8 mouse cellular contexts compared by ENCODE assay signal in the genomic region with DNA sequence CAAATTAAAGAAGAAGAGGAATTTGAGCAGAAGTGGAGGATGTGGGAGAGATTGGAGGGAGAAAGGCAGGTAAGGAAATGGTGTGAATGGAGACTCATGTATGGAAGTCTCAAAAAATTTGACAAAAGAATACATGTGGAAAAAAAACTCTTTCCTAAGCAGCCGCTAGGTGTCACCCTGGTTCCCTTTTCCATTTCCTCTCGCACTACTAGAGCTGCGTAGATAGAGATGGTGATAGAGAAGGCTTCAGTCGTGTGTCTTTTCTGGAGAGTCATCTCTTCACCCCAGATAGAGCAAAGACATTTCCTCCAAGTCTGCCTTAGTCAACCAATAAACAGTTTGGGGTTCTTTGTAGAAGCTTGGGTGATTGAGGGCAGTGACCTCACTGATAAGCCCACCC. TPM values are rescaled to one million over a fixed set of nuclear protein-coding genes. Genes with fewer than 3 reads are reported as not detected.
DNase-seq lines count a peak whose midpoint lies in the region; ATAC-seq and TF ChIP-seq lines count a peak whose summit lies in the region.

No protein-coding gene starts in this region.

- ATAC-seq in intestine, postnatal 0 days = no peak
- ATAC-seq in intestine, embryonic 15.5 days = no peak
- ATAC-seq in limb, embryonic 14.5 days (ENCODE audit: low FRiP score, low read depth) = no peak; the same call in 1 of the 2 replicates
- peak; percentile 60 for ATAC-seq in midbrain, embryonic 15.5 days (replicated peaks)

- no peak overlapping the region for H3K9ac ChIP-seq in intestine, postnatal 0 days (ENCODE audit: low read depth, low read length)
- H3K9ac ChIP-seq in intestine, embryonic 15.5 days = no peak overlapping the region
- H3K9ac ChIP-seq in ES-E14 (ENCODE audit: insufficient read depth, low read depth, low read length, poor library complexity, severe bottlenecking) = no peak overlapping the region
- H3K9ac ChIP-seq in limb, embryonic 14.5 days (ENCODE audit: low read depth, low read length, severe bottlenecking) = no peak overlapping the region
- no peak overlapping the region for H3K9ac ChIP-seq in midbrain, embryonic 15.5 days

- H3K27ac ChIP-seq in intestine, postnatal 0 days (ENCODE audit: low read depth, low read length) = no peak overlapping the region
- H3K27ac ChIP-seq in intestine, embryonic 15.5 days = no peak overlapping the region
- H3K27ac ChIP-seq in ES-E14 (ENCODE audit: insufficient read depth, low read depth, low read length, poor library complexity, severe bottlenecking) = no peak overlapping the region
- H3K27ac ChIP-seq in limb, embryonic 14.5 days (replicated peaks; ENCODE audit: low read depth, low read length) = no peak overlapping the region
- no peak overlapping the region for H3K27ac ChIP-seq in midbrain, embryonic 15.5 days

- no peak for DNase-seq in ES-E14 (ENCODE audit: low read depth, low spot score)
- DNase-seq in cerebellum, postnatal 10 days = peak; percentile 71 to 77
- DNase-seq in heart, postnatal 4 days = peak; percentile 69
- peak; percentile 81 for DNase-seq in limb, embryonic 14.5 days (ENCODE audit: low spot score)
- peak; percentile 80 for DNase-seq in thymus, postnatal 0 days (ENCODE audit: low spot score)

- no peak overlapping the region for H3K4me3 ChIP-seq in intestine, postnatal 0 days (ENCODE audit: low read depth, low read length)
- H3K4me3 ChIP-seq in intestine, embryonic 15.5 days (replicated peaks) = no peak overlapping the region
- no peak overlapping the region for H3K4me3 ChIP-seq in ES-E14 (ENCODE audit: insufficient read depth in 1 of 2, low read depth in 1 of 2, low read length in 2 of 2, poor library complexity in 1 of 2, severe bottlenecking in 1 of 2)
- H3K4me3 ChIP-seq in limb, embryonic 14.5 days (replicated peaks; ENCODE audit: low read length) = no peak overlapping the region
- H3K4me3 ChIP-seq in midbrain, embryonic 15.5 days = no peak overlapping the region

- no peak overlapping the region; the same call in 1 of the 2 replicates for H3K4me2 ChIP-seq in intestine, postnatal 0 days (replicated peaks; ENCODE audit: low read depth)
- no peak overlapping the region for H3K4me2 ChIP-seq in intestine, embryonic 15.5 days (replicated peaks)
- H3K4me2 ChIP-seq in limb, embryonic 14.5 days (replicated peaks; ENCODE audit: low read depth, low read length, severe bottlenecking) = no peak overlapping the region
- H3K4me2 ChIP-seq in midbrain, embryonic 15.5 days = no peak overlapping the region

- H3K4me1 ChIP-seq in intestine, postnatal 0 days (replicated peaks; ENCODE audit: control insufficient read depth, insufficient read depth, low read length) = peaks cover 12% of the 10 kb centered on the region
- H3K4me1 ChIP-seq in intestine, embryonic 15.5 days (replicated peaks) = peaks cover 26% of the 10 kb centered on the region
- H3K4me1 ChIP-seq in ES-E14 (ENCODE audit: control insufficient read depth in 2 of 2, insufficient read depth in 2 of 2, low read length in 2 of 2, poor library complexity in 1 of 2) = peaks cover 0 to 5% of the 10 kb centered on the region in 2 experiments; a peak in 1 of 4 replicates
- no peaks in the 10 kb centered on the region for H3K4me1 ChIP-seq in limb, embryonic 14.5 days (ENCODE audit: control insufficient read depth, insufficient read depth, low read length)
- H3K4me1 ChIP-seq in midbrain, embryonic 15.5 days = peaks cover 16% of the 10 kb centered on the region

- 0% methylated on average over 4 of the region's 4 CpGs for WGBS in intestine, postnatal 0 days
- under 1% methylated on average over 4 of the region's 4 CpGs for WGBS in intestine, embryonic 15.5 days
- 0% methylated on average over 4 of the region's 4 CpGs for WGBS in limb, embryonic 14.5 days
- 0% methylated on average over 4 of the region's 4 CpGs for WGBS in midbrain, embryonic 15.5 days

- in situ Hi-C loops in ES-E14 (cut with MboI; ENCODE audit: low sequenced_read_pairs in 2 of 2, unreplicated experiment in 2 of 2) = loop anchor here (5.0 to 25.0 kb wide), 4 partner anchors 223 to 390 kb away; a partner anchor contains a TSS

- no peak for TF ChIP-seq POLR2A in limb, embryonic 14.5 days (IDR thresholded peaks at IDR 0.05; ENCODE audit: borderline replicate concordance, extremely low read depth, insufficient read depth, insufficient read length)

- no peaks in the 10 kb centered on the region for H3K9me3 ChIP-seq in intestine, postnatal 0 days (ENCODE audit: control insufficient read depth)
- no peaks in the 10 kb centered on the region for H3K9me3 ChIP-seq in intestine, embryonic 15.5 days
- H3K9me3 ChIP-seq in ES-E14 (ENCODE audit: control insufficient read depth, insufficient read depth, low read depth, low read length) = no peaks in the 10 kb centered on the region
- H3K9me3 ChIP-seq in limb, embryonic 14.5 days (ENCODE audit: control insufficient read depth, low read length) = no peaks in the 10 kb centered on the region
- H3K9me3 ChIP-seq in midbrain, embryonic 15.5 days = no peaks in the 10 kb centered on the region

- no peaks in the 10 kb centered on the region for H3K36me3 ChIP-seq in intestine, postnatal 0 days (ENCODE audit: control insufficient read depth, insufficient read depth)
- H3K36me3 ChIP-seq in intestine, embryonic 15.5 days = no peaks in the 10 kb centered on the region
- H3K36me3 ChIP-seq in ES-E14 (ENCODE audit: control insufficient read depth, insufficient read depth, low read length, poor library complexity, severe bottlenecking) = no peaks in the 10 kb centered on the region
- H3K36me3 ChIP-seq in limb, embryonic 14.5 days (ENCODE audit: control insufficient read depth, insufficient read depth, low read length) = no peaks in the 10 kb centered on the region
- H3K36me3 ChIP-seq in midbrain, embryonic 15.5 days (replicated peaks) = no peaks in the 10 kb centered on the region

- TF ChIP-seq CTCF in intestine, postnatal 0 days (IDR thresholded peaks at IDR 0.05; ENCODE audit: low read depth) = peak; percentile 88

- no peaks in the 10 kb centered on the region for H3K27me3 ChIP-seq in intestine, postnatal 0 days (replicated peaks; ENCODE audit: control insufficient read depth, insufficient read depth, low read length)
- no peaks in the 10 kb centered on the region for H3K27me3 ChIP-seq in intestine, embryonic 15.5 days (replicated peaks)
- no peaks in the 10 kb centered on the region for H3K27me3 ChIP-seq in limb, embryonic 14.5 days (ENCODE audit: control insufficient read depth, insufficient read depth, low read length)
- H3K27me3 ChIP-seq in midbrain, embryonic 15.5 days (replicated peaks) = peaks cover 10% of the 10 kb centered on the region

RNA-seq across cellular contexts. Expression of a gene that starts 3.0 kb away (rescaled TPM):
- 14.5 and 15.0 TPM in 2 replicates for polyA plus RNA-seq in intestine, postnatal 0 days (2015; fragmentation: Nextera tagmentation; extraction: Ambion mirVana)
- polyA plus RNA-seq in intestine, embryonic 15.5 days (2015; fragmentation: Nextera tagmentation; extraction: Ambion mirVana) = 16.0 and 16.4 TPM in 2 replicates
- 3.3 and 5.7 TPM in 2 replicates for total RNA-seq in ES-E14 (2012; rRNA removed)
- 1 to 10 TPM; 6.2 to 7.6 TPM for total RNA-seq in heart, postnatal 4 days (2021)
- 3.7 and 4.1 TPM in 2 replicates for polyA plus RNA-seq in limb, embryonic 14.5 days (2012; rRNA removed)
- polyA plus RNA-seq in limb, embryonic 14.5 days (2014; fragmentation: Nextera tagmentation; extraction: Ambion mirVana) = 4.5 and 5.5 TPM in 2 replicates
- polyA plus RNA-seq in midbrain, embryonic 15.5 days (2015; fragmentation: Nextera tagmentation; extraction: Ambion mirVana) = 2.3 and 4.6 TPM in 2 replicates
- polyA plus RNA-seq in thymus, postnatal 0 days (2015; fragmentation: Nextera tagmentation; extraction: Ambion mirVana) = 57.1 and 61.0 TPM in 2 replicates

RNA-seq across cellular contexts. Expression of a gene that starts 27.5 kb away (rescaled TPM):
- polyA plus RNA-seq in intestine, postnatal 0 days (2015; fragmentation: Nextera tagmentation; extraction: Ambion mirVana) = 2.7 and 3.1 TPM in 2 replicates
- 0.23 and 0.30 TPM in 2 replicates for polyA plus RNA-seq in intestine, embryonic 15.5 days (2015; fragmentation: Nextera tagmentation; extraction: Ambion mirVana)
- total RNA-seq in ES-E14 (2012; rRNA removed) = not detected in 2 replicates
- total RNA-seq in heart, postnatal 4 days (2021) = under 1 TPM; 0.26 to 0.38 TPM
- 0.16 and 0.19 TPM in 2 replicates for polyA plus RNA-seq in limb, embryonic 14.5 days (2012; rRNA removed)
- polyA plus RNA-seq in limb, embryonic 14.5 days (2014; fragmentation: Nextera tagmentation; extraction: Ambion mirVana) = 0.12 and 0.22 TPM in 2 replicates
- 0.05 and 0.45 TPM in 2 replicates for polyA plus RNA-seq in midbrain, embryonic 15.5 days (2015; fragmentation: Nextera tagmentation; extraction: Ambion mirVana)
- 0.29 and 0.46 TPM in 2 replicates for polyA plus RNA-seq in thymus, postnatal 0 days (2015; fragmentation: Nextera tagmentation; extraction: Ambion mirVana)

RNA-seq across cellular contexts. Expression of a gene that starts 48.0 kb away (rescaled TPM):
- polyA plus RNA-seq in intestine, postnatal 0 days (2015; fragmentation: Nextera tagmentation; extraction: Ambion mirVana) = 5.0 and 5.3 TPM in 2 replicates
- polyA plus RNA-seq in intestine, embryonic 15.5 days (2015; fragmentation: Nextera tagmentation; extraction: Ambion mirVana) = 3.7 and 5.4 TPM in 2 replicates
- total RNA-seq in ES-E14 (2012; rRNA removed) = 11.4 and 12.2 TPM in 2 replicates
- total RNA-seq in heart, postnatal 4 days (2021) = 1 to 10 TPM; 4.8 to 5.1 TPM
- 42.1 and 55.1 TPM in 2 replicates for polyA plus RNA-seq in limb, embryonic 14.5 days (2012; rRNA removed)
- 7.9 and 14.8 TPM in 2 replicates for polyA plus RNA-seq in limb, embryonic 14.5 days (2014; fragmentation: Nextera tagmentation; extraction: Ambion mirVana)
- polyA plus RNA-seq in midbrain, embryonic 15.5 days (2015; fragmentation: Nextera tagmentation; extraction: Ambion mirVana) = 2.6 and 4.0 TPM in 2 replicates
- 7.6 and 8.8 TPM in 2 replicates for polyA plus RNA-seq in thymus, postnatal 0 days (2015; fragmentation: Nextera tagmentation; extraction: Ambion mirVana)

RNA-seq across cellular contexts. Expression of a gene that starts 48.5 kb away (rescaled TPM):
- 0.38 and 0.56 TPM in 2 replicates for polyA plus RNA-seq in intestine, postnatal 0 days (2015; fragmentation: Nextera tagmentation; extraction: Ambion mirVana)
- 1.1 and 2.7 TPM in 2 replicates for polyA plus RNA-seq in intestine, embryonic 15.5 days (2015; fragmentation: Nextera tagmentation; extraction: Ambion mirVana)
- total RNA-seq in ES-E14 (2012; rRNA removed) = 5.9 and 6.1 TPM in 2 replicates
- total RNA-seq in heart, postnatal 4 days (2021) = 1 to 10 TPM; 5.3 to 5.5 TPM
- 2.6 and 2.9 TPM in 2 replicates for polyA plus RNA-seq in limb, embryonic 14.5 days (2012; rRNA removed)
- 1.2 and 2.0 TPM in 2 replicates for polyA plus RNA-seq in limb, embryonic 14.5 days (2014; fragmentation: Nextera tagmentation; extraction: Ambion mirVana)
- polyA plus RNA-seq in midbrain, embryonic 15.5 days (2015; fragmentation: Nextera tagmentation; extraction: Ambion mirVana) = 2.3 and 2.6 TPM in 2 replicates
- polyA plus RNA-seq in thymus, postnatal 0 days (2015; fragmentation: Nextera tagmentation; extraction: Ambion mirVana) = 1.1 and 2.1 TPM in 2 replicates

RNA-seq across cellular contexts. Expression of a gene that starts 57.3 kb away (rescaled TPM):
- 4.0 and 4.2 TPM in 2 replicates for polyA plus RNA-seq in intestine, postnatal 0 days (2015; fragmentation: Nextera tagmentation; extraction: Ambion mirVana)
- 4.1 and 6.4 TPM in 2 replicates for polyA plus RNA-seq in intestine, embryonic 15.5 days (2015; fragmentation: Nextera tagmentation; extraction: Ambion mirVana)
- 47.8 and 52.8 TPM in 2 replicates for total RNA-seq in ES-E14 (2012; rRNA removed)
- 10 to 100 TPM; 36.0 to 40.1 TPM for total RNA-seq in heart, postnatal 4 days (2021)
- polyA plus RNA-seq in limb, embryonic 14.5 days (2012; rRNA removed) = 51.5 and 52.4 TPM in 2 replicates
- polyA plus RNA-seq in limb, embryonic 14.5 days (2014; fragmentation: Nextera tagmentation; extraction: Ambion mirVana) = 5.5 and 7.0 TPM in 2 replicates
- polyA plus RNA-seq in midbrain, embryonic 15.5 days (2015; fragmentation: Nextera tagmentation; extraction: Ambion mirVana) = 7.3 and 7.9 TPM in 2 replicates
- 3.5 and 5.5 TPM in 2 replicates for polyA plus RNA-seq in thymus, postnatal 0 days (2015; fragmentation: Nextera tagmentation; extraction: Ambion mirVana)
